Mouse (Mus musculus): Measurements from ENCODE around the gene Tspan5. TPM values are rescaled to one million over a fixed set of nuclear protein-coding genes. Genes with fewer than 3 reads are reported as not detected.
A peak's percentile ranks its signal among the peaks of the same experiment; 100 is the strongest.

Gene Tspan5
- 100 to 1,000 TPM; 260 to 264 TPM for total RNA-seq (2021)

GRCm38 (mm10) chr3:138741649-138742565 is at the start of gene Tspan5:
Gene Tspan5 (plus strand): TSS chr3:138742195.
- DNase-seq (ENCODE audit: low spot score in 2 of 2): peak; percentile 79 to 81
- intact Hi-C loops (cut with DNase I): loop anchor here (1.0 to 10.0 kb wide), 9 partner anchors 98 to 463 kb away; partner anchors contain the start of genes Eif4e, Metap1, Rap1gds1 and Stpg2

- intact Hi-C loops (cut with DNase I): no loop called here
- no peak for DNase-seq (ENCODE audit: low spot score in 2 of 2)
Observed at GRCm38 (mm10) chr3:138692302-138692701, 49.7 kb upstream of the Tspan5 start.

GRCm38 (mm10) chr3:138703399-138703798 is 38.6 kb upstream of the Tspan5 start:
- no peak for DNase-seq (ENCODE audit: low spot score in 2 of 2)
- intact Hi-C loops (cut with DNase I): no loop called here

GRCm38 (mm10) chr3:138704469-138704868 is 37.5 kb upstream of the Tspan5 start:
- DNase-seq (ENCODE audit: low spot score in 2 of 2): no peak
- intact Hi-C loops (cut with DNase I): no loop called here

- intact Hi-C loops (cut with DNase I): no loop called here
Observed at GRCm38 (mm10) chr3:138705875-138706274, 36.1 kb upstream of the Tspan5 start.

GRCm38 (mm10) chr3:138709183-138709582 is 32.8 kb upstream of the Tspan5 start:
- no peak for DNase-seq (ENCODE audit: low spot score in 2 of 2)
- intact Hi-C loops (cut with DNase I): no loop called here

More at GRCm38 (mm10) chr3:138705875-138706274, 36.1 kb upstream of the Tspan5 start:
- DNase-seq (ENCODE audit: low spot score in 2 of 2): no peak

- DNase-seq (ENCODE audit: low spot score in 2 of 2): no peak
- intact Hi-C loops (cut with DNase I): no loop called here
Observed at GRCm38 (mm10) chr3:138711971-138712370, 30.0 kb upstream of the Tspan5 start.

- DNase-seq (ENCODE audit: low spot score in 2 of 2): peak; percentile 10 to 27
- intact Hi-C loops (cut with DNase I): no loop called here
Observed at GRCm38 (mm10) chr3:138712452-138713140, 29.4 kb upstream of the Tspan5 start.

- intact Hi-C loops (cut with DNase I): no loop called here
- no peak for DNase-seq (ENCODE audit: low spot score in 2 of 2)
Observed at GRCm38 (mm10) chr3:138713141-138713540, 28.9 kb upstream of the Tspan5 start.

GRCm38 (mm10) chr3:138714788-138715187 is 27.2 kb upstream of the Tspan5 start:
- intact Hi-C loops (cut with DNase I): no loop called here
- DNase-seq (ENCODE audit: low spot score in 2 of 2): no peak

- intact Hi-C loops (cut with DNase I): no loop called here
Observed at GRCm38 (mm10) chr3:138715212-138715611, 26.8 kb upstream of the Tspan5 start.

GRCm38 (mm10) chr3:138717040-138717439 is 25.0 kb upstream of the Tspan5 start:
- no peak for DNase-seq (ENCODE audit: low spot score in 2 of 2)
- intact Hi-C loops (cut with DNase I): no loop called here

More at GRCm38 (mm10) chr3:138715212-138715611, 26.8 kb upstream of the Tspan5 start:
- no peak for DNase-seq (ENCODE audit: low spot score in 2 of 2)

GRCm38 (mm10) chr3:138722152-138722551 is 19.8 kb upstream of the Tspan5 start:
- DNase-seq (ENCODE audit: low spot score in 2 of 2): no peak

GRCm38 (mm10) chr3:138727571-138727970 is 14.4 kb upstream of the Tspan5 start:
- intact Hi-C loops (cut with DNase I): loop anchor here (5.0 kb wide), 1 partner anchor 75 kb away; no protein-coding TSS in a partner anchor
- DNase-seq (ENCODE audit: low spot score in 2 of 2): no peak

More at GRCm38 (mm10) chr3:138722152-138722551, 19.8 kb upstream of the Tspan5 start:
- intact Hi-C loops (cut with DNase I): no loop called here

GRCm38 (mm10) chr3:138728840-138729239 is 13.2 kb upstream of the Tspan5 start:
- no peak for DNase-seq (ENCODE audit: low spot score in 2 of 2)
- intact Hi-C loops (cut with DNase I): loop anchor here (5.0 kb wide), 1 partner anchor 77 kb away; no protein-coding TSS in a partner anchor

GRCm38 (mm10) chr3:138730812-138731211 is 11.2 kb upstream of the Tspan5 start:
- intact Hi-C loops (cut with DNase I): no loop called here
- no peak for DNase-seq (ENCODE audit: low spot score in 2 of 2)

GRCm38 (mm10) chr3:138735760-138736159 is 6.2 kb upstream of the Tspan5 start:
- intact Hi-C loops (cut with DNase I): no loop called here
- DNase-seq (ENCODE audit: low spot score in 2 of 2): peak in 1 of 2 experiments; percentile 65

- no peak for DNase-seq (ENCODE audit: low spot score in 2 of 2)
- intact Hi-C loops (cut with DNase I): no loop called here
Observed at GRCm38 (mm10) chr3:138739150-138739700, 2.8 kb upstream of the Tspan5 start.

- DNase-seq (ENCODE audit: low spot score in 2 of 2): no peak
- intact Hi-C loops (cut with DNase I): loop anchor here (5.0 to 10.0 kb wide), 4 partner anchors 193 to 465 kb away; partner anchors contain the start of genes Eif4e, Rap1gds1 and Stpg2
Observed at GRCm38 (mm10) chr3:138740291-138740690, 1.7 kb upstream of the Tspan5 start.
